Mouse (Mus musculus): ENCODE results near the gene Aqp9.

DNA sequence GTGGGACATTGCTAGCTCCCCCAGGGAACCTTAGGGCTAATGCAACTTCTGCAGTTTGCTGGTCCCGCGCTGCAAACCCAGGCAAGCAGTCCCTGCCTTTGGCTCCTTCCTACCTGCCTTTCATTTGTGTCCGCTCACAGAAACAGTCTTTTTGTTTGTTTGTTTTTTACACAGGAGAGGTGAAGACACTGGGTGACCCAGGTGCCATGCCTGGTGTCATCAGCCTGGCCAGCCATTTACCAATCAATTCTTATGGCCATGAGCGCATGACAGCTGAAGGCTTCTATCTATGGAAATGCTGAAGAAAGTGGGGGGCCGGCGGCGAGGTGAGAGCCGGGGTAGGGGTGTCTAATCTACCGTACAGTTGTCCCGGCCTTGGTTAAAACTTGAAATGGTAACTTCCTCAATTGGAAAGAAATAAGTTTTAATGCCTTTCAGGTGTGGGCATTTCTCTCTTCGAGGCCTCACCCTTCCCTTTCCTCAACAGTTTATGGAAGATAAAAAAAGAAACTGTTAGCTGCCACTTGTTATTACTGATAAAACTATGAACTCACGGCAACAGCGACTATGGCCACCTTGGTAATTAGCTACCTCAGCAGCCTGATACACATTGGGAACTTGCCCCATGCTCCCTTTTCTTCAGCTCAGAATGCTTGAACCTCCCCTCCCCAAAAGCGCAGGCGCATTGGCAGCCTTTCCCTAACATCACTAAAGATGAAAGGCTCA is 10.4 kb downstream of the Aqp9 start:
- TF ChIP-seq CTCF (IDR thresholded peaks at IDR 0.05; ENCODE audit: control insufficient read depth, insufficient read depth, low read length), result no peak
- TF ChIP-seq POLR2A (IDR thresholded peaks at IDR 0.05; ENCODE audit: borderline replicate concordance, control insufficient read depth, low read depth, low read length), result no peak

All from bone marrow, adult 2 months (tissue).